Mouse (Mus musculus) cerebellum, adult (tissue): Measurements from ENCODE around the gene Olfr1314.

Experiments
- ATAC-seq: cut with Nextera tagmentation; 2 replicates; pipeline ENCODE4 v1.9.2; 2017; ENCODE audit warnings: mild to moderate bottlenecking, moderate library complexity, mixed read lengths; ENCODE audit not compliant: insufficient number of reproducible peaks, low FRiP score, low TSS enrichment

Gene Olfr1314

DNA sequence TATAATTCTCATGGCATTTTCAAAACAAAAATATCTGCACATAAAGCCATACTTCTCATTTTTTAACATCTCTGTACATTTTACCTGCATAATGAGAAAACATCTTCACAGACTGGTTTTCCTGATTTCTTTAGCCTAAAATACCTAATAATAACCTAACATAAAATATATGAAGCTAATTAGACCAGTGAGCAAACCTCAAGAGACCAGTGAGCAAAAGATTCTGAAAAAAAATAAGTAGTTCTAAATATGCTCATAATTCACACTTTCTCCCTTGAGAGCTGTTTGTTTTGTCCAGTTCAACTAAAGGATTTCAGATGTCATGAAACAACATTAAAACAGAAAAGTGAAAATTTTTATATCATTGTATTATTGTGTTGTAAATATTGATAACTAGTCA, at the start of gene Olfr1314:
TSS of gene Olfr1314 (minus strand) at position 101 of the 400 bp plus-strand sequence.
- no peak for ATAC-seq

DNA sequence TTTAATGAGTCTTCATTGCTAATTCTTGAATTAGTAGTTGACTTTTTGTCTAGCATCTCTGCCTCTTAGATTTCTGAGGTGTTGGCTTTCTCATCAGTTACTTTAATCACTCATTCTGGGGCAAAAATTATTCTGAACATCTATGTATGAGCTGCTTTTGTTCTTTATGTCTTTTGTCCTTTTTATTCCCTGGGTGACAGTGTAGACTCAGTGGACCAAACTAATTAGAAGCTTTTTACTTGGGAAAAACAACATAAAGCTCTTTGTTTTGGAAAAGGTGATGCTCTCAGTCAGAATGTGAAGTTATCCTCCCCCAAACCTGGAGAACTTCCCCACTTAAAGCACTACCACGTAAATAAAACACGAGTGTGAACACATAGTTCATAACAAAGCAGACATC, 43.4 kb upstream of the Olfr1314 start, which contains the start of gene Olfr1317:
TSS of gene Olfr1317 (plus strand) at position 301 of the 400 bp plus-strand sequence.
- no peak for ATAC-seq

DNA sequence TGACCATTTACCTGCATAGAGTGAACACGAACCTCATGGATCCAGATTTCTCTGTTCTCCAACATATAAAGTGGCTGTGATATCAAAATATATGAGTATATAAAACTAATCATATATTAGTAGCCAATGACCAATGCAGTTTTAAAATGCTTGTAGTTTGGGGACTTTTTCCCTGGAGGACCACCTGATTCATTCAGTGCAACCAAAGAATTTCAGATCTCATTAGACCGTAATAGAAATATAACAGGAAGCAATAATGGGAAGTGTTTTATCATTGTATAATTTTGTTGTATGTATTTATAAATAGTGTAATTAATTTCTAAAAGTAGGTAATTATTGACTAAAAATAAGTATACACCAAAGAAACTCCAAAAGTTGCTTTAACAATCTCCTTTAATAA, 38.3 kb upstream of the Olfr1314 start, which contains the start of gene Olfr1316:
TSS of gene Olfr1316 (minus strand) at position 101 of the 400 bp plus-strand sequence.
- ATAC-seq, result no peak

DNA sequence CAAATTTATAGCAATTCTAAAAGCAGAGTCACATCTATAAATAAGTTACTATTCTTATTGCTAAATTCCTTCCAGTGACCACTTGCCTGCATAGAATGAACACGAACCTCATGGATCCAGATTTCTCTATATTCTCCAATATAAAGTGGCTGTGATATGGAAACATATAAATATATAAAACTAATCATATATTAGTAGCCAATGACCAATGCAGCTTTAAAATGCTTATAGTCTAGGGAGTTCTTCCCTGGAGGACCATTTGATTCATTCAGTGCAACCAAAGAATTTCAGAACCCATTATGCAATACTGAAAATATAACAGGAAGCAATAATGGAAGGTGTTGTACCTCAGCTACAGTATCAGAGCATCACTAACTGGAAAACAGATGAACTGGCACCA, 18.8 kb upstream of the Olfr1314 start, which contains the start of gene Olfr1315-ps1:
TSS of gene Olfr1315-ps1 (minus strand) at position 101 of the 400 bp plus-strand sequence.
- ATAC-seq, result no peak

DNA sequence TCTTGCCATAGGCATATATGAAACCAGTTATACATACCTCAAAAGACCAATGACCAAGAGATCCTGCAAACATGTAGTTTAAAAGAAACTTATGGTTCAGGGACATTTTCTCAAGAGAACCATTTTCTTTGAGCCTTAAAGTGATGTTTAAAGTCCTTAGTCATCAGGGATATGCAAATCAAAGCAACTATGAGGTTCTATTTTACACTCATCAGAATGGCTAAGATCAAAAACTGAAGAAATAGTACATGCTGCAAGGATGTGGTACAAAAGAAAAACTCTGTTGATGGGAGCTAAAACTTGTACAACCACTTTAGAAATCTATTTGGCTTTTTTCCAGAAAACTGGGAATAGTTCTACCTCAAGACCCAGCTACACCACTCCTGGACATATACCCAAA, 18.8 kb downstream of the Olfr1314 start, which contains the start of gene Olfr1313:
TSS of gene Olfr1313 (minus strand) at position 101 of the 400 bp plus-strand sequence.
- ATAC-seq, result no peak

DNA sequence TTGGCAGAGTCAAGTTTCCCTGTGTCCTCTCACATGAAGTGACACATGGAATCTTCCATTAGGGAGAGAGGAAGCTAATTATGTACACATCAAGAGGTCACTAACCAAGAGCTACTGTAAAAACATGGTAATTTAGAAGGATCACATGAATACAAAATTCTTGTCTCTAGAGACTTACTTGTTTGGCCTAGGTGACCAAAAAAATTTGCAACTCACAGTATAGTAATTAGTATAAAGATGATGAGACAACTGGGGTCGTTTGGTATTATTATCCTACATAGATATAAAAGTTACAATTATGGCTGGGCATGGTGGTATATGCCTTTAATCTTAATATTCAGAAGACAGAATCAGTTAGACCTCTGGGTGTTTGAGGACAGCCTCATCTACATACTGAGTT, 46.4 kb downstream of the Olfr1314 start, which contains the start of gene Olfr1312:
TSS of gene Olfr1312 (minus strand) at position 101 of the 400 bp plus-strand sequence.
- ATAC-seq, result no peak
